Mouse (Mus musculus): ENCODE measurements around the gene Sec14l1. TPM values are rescaled to one million over a fixed set of nuclear protein-coding genes. Genes with fewer than 3 reads are reported as not detected.
"Not testable (repeated sequence)": the region's sequence is repeated elsewhere in the genome, so short reads cannot be mapped to it uniquely, and the experiment has no call there.

Sec14l1 gene
- polyA plus RNA-seq, 1 experiment: 30.1 TPM

DNA sequence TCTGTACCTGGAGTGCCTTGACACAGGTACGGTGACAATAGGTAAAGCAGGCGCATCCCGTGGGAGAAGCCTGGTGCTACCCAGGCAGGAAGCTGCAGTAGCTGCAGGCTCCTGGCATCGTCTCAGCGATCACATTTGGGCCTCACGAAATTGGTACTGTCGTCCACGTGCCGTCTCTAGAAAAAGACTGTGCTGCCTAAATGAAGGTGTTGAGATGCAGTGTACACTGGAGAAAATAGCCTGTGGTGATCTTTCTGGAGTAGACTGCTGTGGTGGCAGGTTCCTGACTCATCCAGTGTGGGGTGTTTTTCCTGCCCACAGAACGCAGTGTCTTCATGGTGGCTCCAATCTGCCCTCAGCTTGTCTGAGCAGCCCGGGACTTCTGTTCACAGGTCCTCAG is 34.8 kb upstream of the Sec14l1 start:
- H3K27me3 ChIP-seq (ENCODE audit: control insufficient read depth, insufficient read depth, low read length): no peaks in the 10 kb centered on the region
- DNase-seq (ENCODE audit: low read depth in 1 of 2, low spot score in 2 of 2): no peak
- H3K4me1 ChIP-seq (ENCODE audit: control insufficient read depth, insufficient read depth, insufficient read length): peaks cover 7% of the 10 kb centered on the region; the same call in 1 of the 2 replicates
- peaks cover 17% of the 10 kb centered on the region for H3K36me3 ChIP-seq (ENCODE audit: control insufficient read depth, insufficient read depth, low read length)
- TF ChIP-seq CTCF (IDR thresholded peaks at IDR 0.05; ENCODE audit: extremely low read depth, insufficient read depth, insufficient read length, insufficient replicate concordance) (no peak), POLR2A (IDR thresholded peaks at IDR 0.05; ENCODE audit: low read depth, low read length) (no peak)
- WGBS: 92% methylated on average over 11 of the region's 11 CpGs
- H3K27ac ChIP-seq (ENCODE audit: insufficient read depth, low read length): no peak overlapping the region
- no peak overlapping the region for H3K4me3 ChIP-seq (ENCODE audit: extremely low read depth, insufficient read depth, insufficient read length)

DNA sequence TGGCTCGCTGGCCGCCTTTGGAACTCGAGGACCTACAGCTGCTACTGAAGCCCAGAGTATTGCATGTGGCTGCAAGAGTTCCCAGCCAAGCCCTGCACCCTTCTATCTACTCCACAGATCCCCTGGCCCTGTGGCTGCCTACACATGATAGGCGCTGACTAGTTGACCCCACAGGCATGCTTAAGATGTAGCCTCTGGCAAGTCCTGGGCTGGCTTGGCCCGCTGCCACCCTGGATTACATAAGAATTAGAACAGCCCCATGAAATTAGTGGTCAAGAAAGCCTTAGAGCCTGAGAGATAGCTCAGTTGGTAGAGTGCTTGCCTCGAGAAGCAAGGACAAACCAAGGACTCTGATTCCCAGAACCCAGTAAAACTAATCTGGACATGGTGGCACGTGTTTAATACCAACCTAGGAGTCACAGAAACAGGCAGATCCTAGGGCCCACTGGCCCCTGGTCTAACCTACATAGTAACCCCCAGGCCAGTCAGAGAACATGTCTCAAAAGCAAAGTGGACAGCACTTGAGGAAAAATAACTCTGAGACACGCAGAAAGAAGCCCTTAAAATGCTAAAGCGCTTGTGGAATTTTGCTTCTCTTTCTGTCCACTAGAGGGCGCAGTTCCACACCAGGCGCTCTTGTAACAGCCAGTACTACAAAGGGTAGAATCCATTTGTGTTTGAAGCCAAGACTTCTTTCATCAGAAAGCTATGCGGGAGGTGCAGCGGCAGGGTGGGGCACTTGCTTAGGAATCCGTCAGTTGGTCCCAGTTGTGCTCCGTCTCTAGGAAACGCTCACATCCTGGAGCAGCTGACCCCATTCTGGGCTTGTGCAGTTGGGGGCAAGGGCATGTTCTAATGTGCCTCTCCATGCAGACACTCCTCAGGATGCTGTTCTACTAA is 33.6 kb upstream of the Sec14l1 start:
- peak; percentile 33 to 34 for DNase-seq (ENCODE audit: low read depth in 1 of 2, low spot score in 2 of 2)
- TF ChIP-seq CTCF (IDR thresholded peaks at IDR 0.05; ENCODE audit: extremely low read depth, insufficient read depth, insufficient read length, insufficient replicate concordance) (peak; percentile 47; the same call in 1 of the 2 replicates), POLR2A (IDR thresholded peaks at IDR 0.05; ENCODE audit: low read depth, low read length) (no peak)
- Histone ChIP-seq H3K27me3 (ENCODE audit: control insufficient read depth, insufficient read depth, low read length) (no peaks in the 10 kb centered on the region), H3K27ac (ENCODE audit: insufficient read depth, low read length) (peak overlapping the region; percentile 24; the same call in 1 of the 2 replicates), H3K36me3 (ENCODE audit: control insufficient read depth, insufficient read depth, low read length) (peaks cover 17% of the 10 kb centered on the region), H3K4me3 (ENCODE audit: extremely low read depth, insufficient read depth, insufficient read length) (no peak overlapping the region), H3K4me1 (ENCODE audit: control insufficient read depth, insufficient read depth, insufficient read length) (peaks cover 7% of the 10 kb centered on the region; the same call in 1 of the 2 replicates)
- 40% methylated on average over 16 of the region's 16 CpGs for WGBS

- peak overlapping the region; percentile 6; the same call in 1 of the 2 replicates for H3K27ac ChIP-seq (ENCODE audit: insufficient read depth, low read length)
- 91% methylated on average over 11 of the region's 11 CpGs for WGBS
- H3K27me3 ChIP-seq (ENCODE audit: control insufficient read depth, insufficient read depth, low read length): no peaks in the 10 kb centered on the region
- peaks cover 17% of the 10 kb centered on the region for H3K36me3 ChIP-seq (ENCODE audit: control insufficient read depth, insufficient read depth, low read length)
- DNase-seq (ENCODE audit: low read depth in 1 of 2, low spot score in 2 of 2): no peak
- H3K4me1 ChIP-seq (ENCODE audit: control insufficient read depth, insufficient read depth, insufficient read length): peaks cover 3% of the 10 kb centered on the region; the same call in 1 of the 2 replicates
- H3K4me3 ChIP-seq (ENCODE audit: extremely low read depth, insufficient read depth, insufficient read length): no peak overlapping the region
- no peak for TF ChIP-seq POLR2A (IDR thresholded peaks at IDR 0.05; ENCODE audit: low read depth, low read length)
- no peak for TF ChIP-seq CTCF (IDR thresholded peaks at IDR 0.05; ENCODE audit: extremely low read depth, insufficient read depth, insufficient read length, insufficient replicate concordance)
These were observed 32.5 kb upstream of the Sec14l1 start for GRCm38 (mm10) chr11:117082353-117082934.

- H3K4me1 ChIP-seq (ENCODE audit: control insufficient read depth, insufficient read depth, insufficient read length): no peaks in the 10 kb centered on the region
- no peak for DNase-seq (ENCODE audit: low read depth in 1 of 2, low spot score in 2 of 2)
- H3K27me3 ChIP-seq (ENCODE audit: control insufficient read depth, insufficient read depth, low read length): no peaks in the 10 kb centered on the region
- H3K4me3 ChIP-seq (ENCODE audit: extremely low read depth, insufficient read depth, insufficient read length): no peak overlapping the region
- TF ChIP-seq CTCF (IDR thresholded peaks at IDR 0.05; ENCODE audit: extremely low read depth, insufficient read depth, insufficient read length, insufficient replicate concordance) (no peak), POLR2A (IDR thresholded peaks at IDR 0.05; ENCODE audit: low read depth, low read length) (no peak)
- WGBS: 76% methylated on average over 19 of the region's 19 CpGs
- no peak overlapping the region for H3K27ac ChIP-seq (ENCODE audit: insufficient read depth, low read length)
- H3K36me3 ChIP-seq (ENCODE audit: control insufficient read depth, insufficient read depth, low read length): peaks cover 17% of the 10 kb centered on the region
These were observed 31.7 kb upstream of the Sec14l1 start for GRCm38 (mm10) chr11:117083052-117083881.

DNA sequence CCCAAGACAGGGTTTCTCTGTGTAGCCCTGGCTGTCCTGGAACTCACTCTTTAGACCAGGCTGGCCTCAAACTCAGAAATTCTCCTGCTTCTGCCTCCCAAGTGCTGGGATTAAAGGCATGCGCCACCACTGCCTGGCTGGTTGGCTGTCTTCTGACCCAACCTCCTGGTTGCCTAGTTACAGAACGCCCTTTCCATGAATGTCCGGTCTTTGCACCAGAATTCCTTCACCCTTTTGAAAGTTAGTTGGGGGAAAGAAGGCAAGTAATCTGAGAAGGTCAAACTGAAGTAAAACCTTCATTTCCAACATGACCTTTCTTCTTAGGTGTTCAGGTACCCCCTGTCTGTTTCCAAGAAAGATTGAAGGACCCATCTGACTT is 31.1 kb upstream of the Sec14l1 start:
- peaks cover 15% of the 10 kb centered on the region for H3K36me3 ChIP-seq (ENCODE audit: control insufficient read depth, insufficient read depth, low read length)
- DNase-seq (ENCODE audit: low read depth in 1 of 2, low spot score in 2 of 2); H3K27me3 ChIP-seq (ENCODE audit: control insufficient read depth, insufficient read depth, low read length); H3K4me1 ChIP-seq (ENCODE audit: control insufficient read depth, insufficient read depth, insufficient read length); H3K27ac ChIP-seq (ENCODE audit: insufficient read depth, low read length); H3K4me3 ChIP-seq (ENCODE audit: extremely low read depth, insufficient read depth, insufficient read length): not testable (repeated sequence)
- 96% methylated on average over 3 of the region's 3 CpGs for WGBS

- no peak for TF ChIP-seq POLR2A (IDR thresholded peaks at IDR 0.05; ENCODE audit: low read depth, low read length)
- no peak for TF ChIP-seq CTCF (IDR thresholded peaks at IDR 0.05; ENCODE audit: extremely low read depth, insufficient read depth, insufficient read length, insufficient replicate concordance)
- DNase-seq (ENCODE audit: low read depth in 1 of 2, low spot score in 2 of 2): no peak
- H3K27me3 ChIP-seq (ENCODE audit: control insufficient read depth, insufficient read depth, low read length): no peaks in the 10 kb centered on the region
- WGBS: 89% methylated on average over 10 of the region's 10 CpGs
- H3K36me3 ChIP-seq (ENCODE audit: control insufficient read depth, insufficient read depth, low read length): no peaks in the 10 kb centered on the region
- H3K27ac ChIP-seq (ENCODE audit: insufficient read depth, low read length): no peak overlapping the region
- H3K4me1 ChIP-seq (ENCODE audit: control insufficient read depth, insufficient read depth, insufficient read length): no peaks in the 10 kb centered on the region
- no peak overlapping the region for H3K4me3 ChIP-seq (ENCODE audit: extremely low read depth, insufficient read depth, insufficient read length)
These were observed 28.8 kb upstream of the Sec14l1 start for GRCm38 (mm10) chr11:117086215-117086614.

Measured in spleen, adult 2 months (tissue).